Mouse (Mus musculus): ENCODE measurements around the gene Arhgap15.

GRCm38 (mm10) chr2:44304971-44305808 is 556.6 kb downstream of the Arhgap15 start:
- TF ChIP-seq CTCF (IDR thresholded peaks at IDR 0.05) (no peak), POLR2A (IDR thresholded peaks at IDR 0.05; ENCODE audit: insufficient read depth, low read depth, low read length) (no peak)

Measured in heart, adult 2 months (tissue).